Mouse (Mus musculus): ENCODE results near the gene Olfr49.

Gene Olfr49

GRCm38 (mm10) chr14:54284839-54285238 lies at the start of gene Olfr49:
TSS of gene Olfr49 (minus strand) at chr14:54284939.
- in situ Hi-C loops (cut with MboI; ENCODE audit: low pct_unique_long_range_greater_than_20kb in 1 of 2, low sequenced_read_pairs in 2 of 2, unreplicated experiment in 1 of 2), result no loop called here

- in situ Hi-C loops (cut with MboI; ENCODE audit: low pct_unique_long_range_greater_than_20kb in 1 of 2, low sequenced_read_pairs in 2 of 2, unreplicated experiment in 1 of 2), result no loop called here
Observed at GRCm38 (mm10) chr14:54333452-54334189, 48.9 kb upstream of the Olfr49 start.

- in situ Hi-C loops (cut with MboI; ENCODE audit: low pct_unique_long_range_greater_than_20kb in 1 of 2, low sequenced_read_pairs in 2 of 2, unreplicated experiment in 1 of 2), result no loop called here
Observed at GRCm38 (mm10) chr14:54332176-54333074, 47.7 kb upstream of the Olfr49 start.

GRCm38 (mm10) chr14:54331178-54331577 lies 46.4 kb upstream of the Olfr49 start:
- in situ Hi-C loops (cut with MboI; ENCODE audit: low pct_unique_long_range_greater_than_20kb in 1 of 2, low sequenced_read_pairs in 2 of 2, unreplicated experiment in 1 of 2), result no loop called here

GRCm38 (mm10) chr14:54329201-54329600 lies 44.5 kb upstream of the Olfr49 start:
- in situ Hi-C loops (cut with MboI; ENCODE audit: low pct_unique_long_range_greater_than_20kb in 1 of 2, low sequenced_read_pairs in 2 of 2, unreplicated experiment in 1 of 2), result loop anchor here (10.0 kb wide), 2 partner anchors 64 to 84 kb away; no protein-coding TSS in a partner anchor

- in situ Hi-C loops (cut with MboI; ENCODE audit: low pct_unique_long_range_greater_than_20kb in 1 of 2, low sequenced_read_pairs in 2 of 2, unreplicated experiment in 1 of 2), result loop anchor here (10.0 kb wide), 2 partner anchors 64 to 84 kb away; no protein-coding TSS in a partner anchor
Observed at GRCm38 (mm10) chr14:54328548-54328947, 43.8 kb upstream of the Olfr49 start.

- in situ Hi-C loops (cut with MboI; ENCODE audit: low pct_unique_long_range_greater_than_20kb in 1 of 2, low sequenced_read_pairs in 2 of 2, unreplicated experiment in 1 of 2), result loop anchor here (10.0 kb wide), 2 partner anchors 60 to 80 kb away; no protein-coding TSS in a partner anchor
Observed at GRCm38 (mm10) chr14:54324486-54324885, 39.7 kb upstream of the Olfr49 start.

GRCm38 (mm10) chr14:54321556-54322376 lies 37.0 kb upstream of the Olfr49 start:
- in situ Hi-C loops (cut with MboI; ENCODE audit: low pct_unique_long_range_greater_than_20kb in 1 of 2, low sequenced_read_pairs in 2 of 2, unreplicated experiment in 1 of 2), result loop anchor here (10.0 kb wide), 2 partner anchors 57 to 77 kb away; no protein-coding TSS in a partner anchor

- in situ Hi-C loops (cut with MboI; ENCODE audit: low pct_unique_long_range_greater_than_20kb in 1 of 2, low sequenced_read_pairs in 2 of 2, unreplicated experiment in 1 of 2), result no loop called here
Observed at GRCm38 (mm10) chr14:54311763-54312162, 27.0 kb upstream of the Olfr49 start.

GRCm38 (mm10) chr14:54300676-54301075 lies 15.9 kb upstream of the Olfr49 start:
- in situ Hi-C loops (cut with MboI; ENCODE audit: low pct_unique_long_range_greater_than_20kb in 1 of 2, low sequenced_read_pairs in 2 of 2, unreplicated experiment in 1 of 2), result no loop called here

GRCm38 (mm10) chr14:54300136-54300535 lies 15.4 kb upstream of the Olfr49 start:
- in situ Hi-C loops (cut with MboI; ENCODE audit: low pct_unique_long_range_greater_than_20kb in 1 of 2, low sequenced_read_pairs in 2 of 2, unreplicated experiment in 1 of 2), result no loop called here

- in situ Hi-C loops (cut with MboI; ENCODE audit: low pct_unique_long_range_greater_than_20kb in 1 of 2, low sequenced_read_pairs in 2 of 2, unreplicated experiment in 1 of 2), result no loop called here
Observed at GRCm38 (mm10) chr14:54276446-54276845, 8.3 kb downstream of the Olfr49 start.

- in situ Hi-C loops (cut with MboI; ENCODE audit: low pct_unique_long_range_greater_than_20kb in 1 of 2, low sequenced_read_pairs in 2 of 2, unreplicated experiment in 1 of 2), result no loop called here
Observed at GRCm38 (mm10) chr14:54272696-54273095, 12.0 kb downstream of the Olfr49 start.

- in situ Hi-C loops (cut with MboI; ENCODE audit: low pct_unique_long_range_greater_than_20kb in 1 of 2, low sequenced_read_pairs in 2 of 2, unreplicated experiment in 1 of 2), result no loop called here
Observed at GRCm38 (mm10) chr14:54271976-54272606, 12.6 kb downstream of the Olfr49 start.

- in situ Hi-C loops (cut with MboI; ENCODE audit: low pct_unique_long_range_greater_than_20kb in 1 of 2, low sequenced_read_pairs in 2 of 2, unreplicated experiment in 1 of 2), result no loop called here
Observed at GRCm38 (mm10) chr14:54270413-54270812, 14.3 kb downstream of the Olfr49 start.

- in situ Hi-C loops (cut with MboI; ENCODE audit: low pct_unique_long_range_greater_than_20kb in 1 of 2, low sequenced_read_pairs in 2 of 2, unreplicated experiment in 1 of 2), result loop anchor here in 1 of 2 experiments (10.0 kb wide), 1 partner anchor 55 kb away; no protein-coding TSS in a partner anchor
Observed at GRCm38 (mm10) chr14:54269566-54269965, 15.2 kb downstream of the Olfr49 start.

- in situ Hi-C loops (cut with MboI; ENCODE audit: low pct_unique_long_range_greater_than_20kb in 1 of 2, low sequenced_read_pairs in 2 of 2, unreplicated experiment in 1 of 2), result loop anchor here in 1 of 2 experiments (10.0 kb wide), 1 partner anchor 57 kb away; no protein-coding TSS in a partner anchor
Observed at GRCm38 (mm10) chr14:54267966-54268365, 16.8 kb downstream of the Olfr49 start.

- in situ Hi-C loops (cut with MboI; ENCODE audit: low pct_unique_long_range_greater_than_20kb in 1 of 2, low sequenced_read_pairs in 2 of 2, unreplicated experiment in 1 of 2), result loop anchor here in 1 of 2 experiments (10.0 kb wide), 1 partner anchor 59 kb away; no protein-coding TSS in a partner anchor
Observed at GRCm38 (mm10) chr14:54265951-54266350, 18.8 kb downstream of the Olfr49 start.

All from mouse embryonic stem cell (cell line).